ENCODE assay signal across 22 mouse cellular contexts in genomic region chr16:44597106-44597806, GRCm38 (mm10). TPM values are rescaled to one million over a fixed set of nuclear protein-coding genes. Genes with fewer than 3 reads are reported as not detected.
A peak's percentile ranks its signal among the peaks of the same experiment; 100 is the strongest.
DNase-seq lines count a peak whose midpoint lies in the region; ATAC-seq and TF ChIP-seq lines count a peak whose summit lies in the region.
"Had no signal": no experiment of that assay in that cellular context is flagged by ENCODE, and none has a peak within 500 bp of the region (broad histone marks: within the 10 kb centered on the region; RNA-seq: fewer than 3 reads in every experiment).

No protein-coding gene starts in this region.

- no peak for TF ChIP-seq EP300 in heart, adult 2 months (IDR thresholded peaks at IDR 0.05; ENCODE audit: insufficient read depth, low read depth, low read length)
- TF ChIP-seq EP300 in lung, postnatal 0 days (IDR thresholded peaks at IDR 0.05): no peak
- no peak for TF ChIP-seq EP300 in stomach, postnatal 0 days (optimal IDR thresholded peaks at IDR 0.05)

- peaks cover 2% of the 10 kb centered on the region; the same call in 1 of the 2 replicates for H3K9me3 ChIP-seq in heart, embryonic 13.5 days
- H3K9me3 ChIP-seq in lung, embryonic 14.5 days (ENCODE audit: low read depth, low read length): no peaks in the 10 kb centered on the region
- no peaks in the 10 kb centered on the region for H3K9me3 ChIP-seq in lung, postnatal 0 days (ENCODE audit: low read length)
- H3K9me3 ChIP-seq in stomach, postnatal 0 days (ENCODE audit: control insufficient read depth, low read length): no peaks in the 10 kb centered on the region
- H3K9me3 ChIP-seq: forebrain, embryonic 13.5 days; hindbrain, embryonic 13.5 days; intestine, embryonic 15.5 days had no signal

- H3K27ac ChIP-seq in heart, embryonic 13.5 days (replicated peaks): peak overlapping the region; percentile 20
- no peak overlapping the region for H3K27ac ChIP-seq in heart, adult 2 months
- no peak overlapping the region for H3K27ac ChIP-seq in lung, embryonic 14.5 days (ENCODE audit: low read depth)
- H3K27ac ChIP-seq in lung, postnatal 0 days (ENCODE audit: low read length): no peak overlapping the region
- H3K27ac ChIP-seq in stomach, postnatal 0 days (replicated peaks): no peak overlapping the region
- H3K27ac ChIP-seq: forebrain, embryonic 10.5 days; forebrain, embryonic 13.5 days; hindbrain, embryonic 10.5 days; hindbrain, embryonic 13.5 days; intestine, embryonic 15.5 days had no signal

- no peak overlapping the region for H3K4me3 ChIP-seq in heart, embryonic 13.5 days
- H3K4me3 ChIP-seq in heart, adult 2 months: no peak overlapping the region
- no peak overlapping the region for H3K4me3 ChIP-seq in lung, embryonic 14.5 days (ENCODE audit: low read depth, low read length)
- H3K4me3 ChIP-seq in lung, postnatal 0 days (ENCODE audit: low read depth, low read length): no peak overlapping the region
- no peak overlapping the region for H3K4me3 ChIP-seq in stomach, postnatal 0 days (ENCODE audit: low read depth, low read length)
- H3K4me3 ChIP-seq: forebrain, embryonic 10.5 days; forebrain, embryonic 13.5 days; hindbrain, embryonic 10.5 days; hindbrain, embryonic 13.5 days; intestine, embryonic 15.5 days had no signal

- no peaks in the 10 kb centered on the region for H3K27me3 ChIP-seq in heart, embryonic 13.5 days (replicated peaks)
- H3K27me3 ChIP-seq in heart, adult 2 months (ENCODE audit: control insufficient read depth, insufficient read depth, low read length): no peaks in the 10 kb centered on the region
- H3K27me3 ChIP-seq in lung, embryonic 14.5 days (ENCODE audit: insufficient read depth, low read length): no peaks in the 10 kb centered on the region
- H3K27me3 ChIP-seq in lung, postnatal 0 days (replicated peaks; ENCODE audit: insufficient read depth, low read length): no peaks in the 10 kb centered on the region
- no peaks in the 10 kb centered on the region for H3K27me3 ChIP-seq in stomach, postnatal 0 days (ENCODE audit: control insufficient read depth, insufficient read depth, low read length)
- H3K27me3 ChIP-seq: hindbrain, embryonic 13.5 days; intestine, embryonic 15.5 days had no signal

- WGBS in heart, embryonic 13.5 days: 68% methylated on average over 2 of the region's 2 CpGs
- WGBS in heart, adult 2 months: 72% methylated on average over 2 of the region's 2 CpGs
- 57% methylated on average over 2 of the region's 2 CpGs for WGBS in lung, embryonic 14.5 days
- 52% methylated on average over 2 of the region's 2 CpGs for WGBS in lung, postnatal 0 days
- 49% methylated on average over 2 of the region's 2 CpGs for WGBS in stomach, postnatal 0 days

- H3K4me2 ChIP-seq in heart, embryonic 13.5 days: no peak overlapping the region
- H3K4me2 ChIP-seq in lung, embryonic 14.5 days: no peak overlapping the region
- no peak overlapping the region for H3K4me2 ChIP-seq in lung, postnatal 0 days (replicated peaks; ENCODE audit: low read depth, low read length)
- no peak overlapping the region for H3K4me2 ChIP-seq in stomach, postnatal 0 days (replicated peaks; ENCODE audit: low read depth)
- H3K4me2 ChIP-seq: forebrain, embryonic 13.5 days; hindbrain, embryonic 13.5 days; intestine, embryonic 15.5 days had no signal

- intact Hi-C loops in heart, adult 2 months (cut with DNase I): no loop called here

- ATAC-seq in heart, embryonic 13.5 days (ENCODE audit: extremely low read depth, insufficient number of reproducible peaks, low FRiP score, low TSS enrichment): no peak
- ATAC-seq in lung, embryonic 14.5 days (ENCODE audit: insufficient read depth): no peak
- no peak for ATAC-seq in lung, postnatal 0 days
- peak; percentile 38; the same call in 1 of the 2 replicates for ATAC-seq in stomach, postnatal 0 days (ENCODE audit: low FRiP score, low TSS enrichment)
- ATAC-seq: forebrain, embryonic 13.5 days; forebrain, embryonic 16.5 days; hindbrain, embryonic 16.5 days; intestine, embryonic 15.5 days; Patski had no signal

- H3K36me3 ChIP-seq in heart, embryonic 13.5 days: no peaks in the 10 kb centered on the region
- no peaks in the 10 kb centered on the region for H3K36me3 ChIP-seq in heart, adult 2 months (ENCODE audit: control insufficient read depth, insufficient read depth, low read length)
- no peaks in the 10 kb centered on the region for H3K36me3 ChIP-seq in lung, embryonic 14.5 days (ENCODE audit: insufficient read depth)
- no peaks in the 10 kb centered on the region for H3K36me3 ChIP-seq in lung, postnatal 0 days (ENCODE audit: insufficient read depth, low read length)
- no peaks in the 10 kb centered on the region for H3K36me3 ChIP-seq in stomach, postnatal 0 days (ENCODE audit: control insufficient read depth, insufficient read depth, low read length)
- H3K36me3 ChIP-seq: forebrain, embryonic 10.5 days; hindbrain, embryonic 10.5 days; hindbrain, embryonic 13.5 days; intestine, embryonic 15.5 days had no signal

- TF ChIP-seq POLR2A in heart, adult 2 months (IDR thresholded peaks at IDR 0.05; ENCODE audit: insufficient read depth, low read depth, low read length): no peak

- H3K4me1 ChIP-seq in heart, embryonic 13.5 days: peaks cover 19% of the 10 kb centered on the region
- H3K4me1 ChIP-seq in heart, adult 2 months (ENCODE audit: control insufficient read depth, insufficient read depth, low read length): no peaks in the 10 kb centered on the region
- 0 out of 2 replicates have a peak, but pooled peaks cover 3% of the 10 kb centered on the region for H3K4me1 ChIP-seq in lung, embryonic 14.5 days (ENCODE audit: insufficient read depth)
- no peaks in the 10 kb centered on the region for H3K4me1 ChIP-seq in lung, postnatal 0 days (ENCODE audit: insufficient read depth, low read depth, low read length)
- no peaks in the 10 kb centered on the region for H3K4me1 ChIP-seq in stomach, postnatal 0 days (replicated peaks; ENCODE audit: control insufficient read depth, insufficient read depth)

- H3K9ac ChIP-seq in heart, embryonic 13.5 days: no peak overlapping the region
- no peak overlapping the region for H3K9ac ChIP-seq in heart, adult 2 months (ENCODE audit: low read depth, low read length)
- no peak overlapping the region for H3K9ac ChIP-seq in lung, embryonic 14.5 days
- no peak overlapping the region for H3K9ac ChIP-seq in lung, postnatal 0 days (replicated peaks; ENCODE audit: low read depth)
- no peak overlapping the region for H3K9ac ChIP-seq in stomach, postnatal 0 days (ENCODE audit: low read length)
- H3K9ac ChIP-seq: forebrain, embryonic 13.5 days; hindbrain, embryonic 13.5 days; intestine, embryonic 15.5 days had no signal

- H3K79me2 ChIP-seq in heart, adult 2 months (replicated peaks; ENCODE audit: control insufficient read depth, insufficient read depth, low read length): no peaks in the 10 kb centered on the region

- DNase-seq in heart, adult 2 months: no peak
- peak; percentile 61 for DNase-seq in lung, embryonic 14.5 days
- DNase-seq in lung, postnatal 0 days (ENCODE audit: low spot score): no peak
- DNase-seq in 3T3-L1 (ENCODE audit: low read depth, low spot score): peak; percentile 11
- no peak for DNase-seq in stomach, postnatal 0 days (ENCODE audit: low spot score)
- DNase-seq: adrenal gland, postnatal 10 days; adrenal gland, postnatal 36 days; cerebellum, adult 18-20 months; cerebellum, adult 9-10 months; cerebellum, postnatal 14 days; gastrocnemius, postnatal 10 days; gastrocnemius, postnatal 36 days; heart, postnatal 10 days had no signal

- TF ChIP-seq CTCF in heart, adult 2 months (IDR thresholded peaks at IDR 0.05): no peak
- TF ChIP-seq CTCF in lung, embryonic 14.5 days (IDR thresholded peaks at IDR 0.05; ENCODE audit: low read depth): no peak
- TF ChIP-seq CTCF in lung, postnatal 0 days (IDR thresholded peaks at IDR 0.05): no peak
- TF ChIP-seq CTCF in stomach, postnatal 0 days (IDR thresholded peaks at IDR 0.05; ENCODE audit: low read depth): 0 out of 2 replicates have a peak, but pooled peaks have one; percentile 1

RNA-seq across cellular contexts. Expression of gene Boc, which starts 38.6 kb away (rescaled TPM):
- polyA plus RNA-seq in heart, embryonic 13.5 days (2015; fragmentation: Nextera tagmentation; extraction: Ambion mirVana): 7.8 and 10.0 TPM in 2 replicates
- 1 to 10 TPM; 3.5 to 4.2 TPM for total RNA-seq in heart, adult 2 months (2021)
- 4.4 and 5.6 TPM in 2 replicates for polyA plus RNA-seq in heart, adult 2 months (2012; rRNA removed)
- polyA plus RNA-seq in lung, embryonic 14.5 days (2014; fragmentation: Nextera tagmentation; extraction: Ambion mirVana): 36.4 and 38.8 TPM in 2 replicates
- polyA plus RNA-seq in lung, postnatal 0 days (2015; fragmentation: Nextera tagmentation; extraction: Ambion mirVana): 13.7 and 14.1 TPM in 2 replicates
- 5.9 and 6.1 TPM in 2 replicates for polyA plus RNA-seq in stomach, postnatal 0 days (2015; fragmentation: Nextera tagmentation; extraction: Ambion mirVana)

Comparison
In these comparisons a context has a peak if more than half of its experiments do, and no peak if none do; other contexts are left out.
1. DNase-seq: peak in lung, embryonic 14.5 days (single experiment) and 3T3-L1 (single experiment); none in heart, adult 2 months (0 of 2), lung, postnatal 0 days (single experiment) and stomach, postnatal 0 days (single experiment).